Mouse (Mus musculus): ENCODE measurements at regions not wholly inside any gene's neighbourhood (a gene's known extent, or its start where the extent isn't known, plus 50 kb on each side); places are given as distances from the start of the nearest gene placed in this dataset.

DNA sequence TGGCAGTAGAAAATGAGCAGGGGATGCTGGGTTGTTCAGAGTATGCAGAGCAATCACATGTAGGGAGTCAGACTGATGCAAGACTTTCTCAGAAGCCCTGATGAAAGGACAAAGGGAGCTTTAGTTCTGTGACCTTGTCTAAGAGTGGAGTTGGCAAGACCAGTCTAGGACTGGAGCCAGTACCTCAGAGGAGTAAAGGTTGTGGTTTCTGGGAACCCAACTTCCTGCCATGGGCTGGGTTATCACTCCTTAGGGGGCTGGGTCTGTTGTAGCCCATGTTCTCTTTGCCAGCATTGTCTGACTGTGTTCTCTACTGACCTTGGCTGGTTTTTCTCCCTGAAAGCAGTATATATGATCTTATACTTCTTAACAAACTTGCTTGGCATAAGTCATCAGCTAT, 453.1 kb upstream of the Cwc22 start:
- in situ Hi-C loops (cut with MboI; ENCODE audit: low sequenced_read_pairs in 2 of 2, unreplicated experiment in 2 of 2) = no loop called here

DNA sequence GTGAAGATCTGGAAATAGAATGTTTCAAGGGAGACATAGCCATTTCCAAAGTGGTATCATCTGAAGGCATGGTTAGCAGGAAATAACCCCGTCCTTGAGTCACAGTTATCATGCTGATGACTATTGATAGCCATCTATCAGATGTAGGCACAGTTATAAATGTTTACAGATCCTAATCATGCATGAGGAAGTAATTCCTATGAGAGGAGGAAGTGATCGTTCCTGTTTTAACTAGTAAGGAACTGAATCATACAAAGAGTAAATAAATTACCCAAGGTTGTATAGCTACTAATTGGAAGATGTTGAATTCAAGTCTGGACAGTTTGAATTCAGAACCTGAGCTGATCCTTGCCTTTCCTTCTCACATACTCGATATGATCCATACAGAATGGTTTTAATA, 450.7 kb upstream of the Cwc22 start:
- H3K9ac ChIP-seq (ENCODE audit: insufficient read depth, low read depth, low read length, poor library complexity, severe bottlenecking) = no peak overlapping the region
- no peak overlapping the region for H3K4me3 ChIP-seq (ENCODE audit: insufficient read depth in 1 of 2, low read depth in 1 of 2, low read length in 2 of 2, poor library complexity in 1 of 2, severe bottlenecking in 1 of 2)
- H3K9me3 ChIP-seq (ENCODE audit: control insufficient read depth, insufficient read depth, low read depth, low read length) = no peaks in the 10 kb centered on the region
- in situ Hi-C loops (cut with MboI; ENCODE audit: low sequenced_read_pairs in 2 of 2, unreplicated experiment in 2 of 2) = no loop called here
- TF ChIP-seq ZNF384 (IDR thresholded peaks at IDR 0.05; ENCODE audit: low read depth, low read length) (no peak), CHD2 (IDR thresholded peaks at IDR 0.05; ENCODE audit: low read depth, low read length) (no peak), ZC3H11A (IDR thresholded peaks at IDR 0.05; ENCODE audit: borderline replicate concordance, low read depth, low read length) (no peak), HCFC1 (IDR thresholded peaks at IDR 0.05; ENCODE audit: borderline replicate concordance, insufficient read depth, low read length) (no peak), MAFK (IDR thresholded peaks at IDR 0.05; ENCODE audit: insufficient read depth, low read depth, low read length) (no peak)
- H3K27ac ChIP-seq (ENCODE audit: insufficient read depth, low read depth, low read length, poor library complexity, severe bottlenecking) = no peak overlapping the region
- no peaks in the 10 kb centered on the region for H3K4me1 ChIP-seq (ENCODE audit: control insufficient read depth in 2 of 2, insufficient read depth in 2 of 2, low read length in 2 of 2, poor library complexity in 1 of 2)
- H3K36me3 ChIP-seq (ENCODE audit: control insufficient read depth, insufficient read depth, low read length, poor library complexity, severe bottlenecking) = no peaks in the 10 kb centered on the region
- DNase-seq (ENCODE audit: low read depth, low spot score) = no peak

More for the DNA sequence above, 453.1 kb upstream of the Cwc22 start:
- Histone ChIP-seq H3K9ac (ENCODE audit: insufficient read depth, low read depth, low read length, poor library complexity, severe bottlenecking) (no peak overlapping the region), H3K9me3 (ENCODE audit: control insufficient read depth, insufficient read depth, low read depth, low read length) (no peaks in the 10 kb centered on the region), H3K27ac (ENCODE audit: insufficient read depth, low read depth, low read length, poor library complexity, severe bottlenecking) (no peak overlapping the region), H3K36me3 (ENCODE audit: control insufficient read depth, insufficient read depth, low read length, poor library complexity, severe bottlenecking) (no peaks in the 10 kb centered on the region), H3K4me3 (ENCODE audit: insufficient read depth in 1 of 2, low read depth in 1 of 2, low read length in 2 of 2, poor library complexity in 1 of 2, severe bottlenecking in 1 of 2) (no peak overlapping the region), H3K4me1 (ENCODE audit: control insufficient read depth in 2 of 2, insufficient read depth in 2 of 2, low read length in 2 of 2, poor library complexity in 1 of 2) (no peaks in the 10 kb centered on the region)
- TF ChIP-seq CHD2 (IDR thresholded peaks at IDR 0.05; ENCODE audit: low read depth, low read length) (no peak), ZC3H11A (IDR thresholded peaks at IDR 0.05; ENCODE audit: borderline replicate concordance, low read depth, low read length) (no peak), ZNF384 (IDR thresholded peaks at IDR 0.05; ENCODE audit: low read depth, low read length) (no peak), MAFK (IDR thresholded peaks at IDR 0.05; ENCODE audit: insufficient read depth, low read depth, low read length) (no peak), HCFC1 (IDR thresholded peaks at IDR 0.05; ENCODE audit: borderline replicate concordance, insufficient read depth, low read length) (no peak)
- no peak for DNase-seq (ENCODE audit: low read depth, low spot score)

DNA sequence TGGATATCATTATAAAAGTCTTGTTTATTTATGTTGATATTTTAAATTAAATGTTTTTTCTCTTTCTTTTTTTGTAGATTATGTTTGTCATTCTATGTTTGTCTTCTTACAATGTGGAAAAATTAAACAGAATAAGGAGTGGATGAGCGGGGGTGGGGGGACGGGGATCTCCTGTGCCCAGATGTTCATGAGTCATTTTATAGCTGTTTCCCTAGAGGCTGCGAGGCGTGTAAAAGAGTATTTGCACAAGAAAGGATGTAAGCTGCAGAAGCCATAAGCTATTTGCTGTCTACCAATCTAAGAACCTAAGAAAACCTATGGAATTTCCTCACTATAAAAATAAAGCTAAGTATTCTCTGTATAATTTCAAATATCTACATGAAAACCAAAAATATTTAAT, 446.9 kb upstream of the Cwc22 start:
- Histone ChIP-seq H3K4me1 (ENCODE audit: control insufficient read depth in 2 of 2, insufficient read depth in 2 of 2, low read length in 2 of 2, poor library complexity in 1 of 2) (no peaks in the 10 kb centered on the region), H3K9ac (ENCODE audit: insufficient read depth, low read depth, low read length, poor library complexity, severe bottlenecking) (no peak overlapping the region), H3K27ac (ENCODE audit: insufficient read depth, low read depth, low read length, poor library complexity, severe bottlenecking) (no peak overlapping the region), H3K4me3 (ENCODE audit: insufficient read depth in 1 of 2, low read depth in 1 of 2, low read length in 2 of 2, poor library complexity in 1 of 2, severe bottlenecking in 1 of 2) (no peak overlapping the region), H3K9me3 (ENCODE audit: control insufficient read depth, insufficient read depth, low read depth, low read length) (no peaks in the 10 kb centered on the region), H3K36me3 (ENCODE audit: control insufficient read depth, insufficient read depth, low read length, poor library complexity, severe bottlenecking) (no peaks in the 10 kb centered on the region)
- TF ChIP-seq HCFC1 (IDR thresholded peaks at IDR 0.05; ENCODE audit: borderline replicate concordance, insufficient read depth, low read length) = no peak
- TF ChIP-seq CHD2 (IDR thresholded peaks at IDR 0.05; ENCODE audit: low read depth, low read length) = no peak
- TF ChIP-seq ZC3H11A (IDR thresholded peaks at IDR 0.05; ENCODE audit: borderline replicate concordance, low read depth, low read length) = no peak
- no peak for TF ChIP-seq ZNF384 (IDR thresholded peaks at IDR 0.05; ENCODE audit: low read depth, low read length)
- TF ChIP-seq MAFK (IDR thresholded peaks at IDR 0.05; ENCODE audit: insufficient read depth, low read depth, low read length) = no peak
- in situ Hi-C loops (cut with MboI; ENCODE audit: low sequenced_read_pairs in 2 of 2, unreplicated experiment in 2 of 2) = no loop called here
- no peak for DNase-seq (ENCODE audit: low read depth, low spot score)

- H3K4me1 ChIP-seq (ENCODE audit: control insufficient read depth in 2 of 2, insufficient read depth in 2 of 2, low read length in 2 of 2, poor library complexity in 1 of 2) = no peaks in the 10 kb centered on the region
- no peak for DNase-seq (ENCODE audit: low read depth, low spot score)
- H3K4me3 ChIP-seq (ENCODE audit: insufficient read depth in 1 of 2, low read depth in 1 of 2, low read length in 2 of 2, poor library complexity in 1 of 2, severe bottlenecking in 1 of 2) = no peak overlapping the region
- H3K9ac ChIP-seq (ENCODE audit: insufficient read depth, low read depth, low read length, poor library complexity, severe bottlenecking) = no peak overlapping the region
- H3K27ac ChIP-seq (ENCODE audit: insufficient read depth, low read depth, low read length, poor library complexity, severe bottlenecking) = no peak overlapping the region
- TF ChIP-seq ZC3H11A (IDR thresholded peaks at IDR 0.05; ENCODE audit: borderline replicate concordance, low read depth, low read length) = no peak
- no peak for TF ChIP-seq HCFC1 (IDR thresholded peaks at IDR 0.05; ENCODE audit: borderline replicate concordance, insufficient read depth, low read length)
- no peak for TF ChIP-seq ZNF384 (IDR thresholded peaks at IDR 0.05; ENCODE audit: low read depth, low read length)
- TF ChIP-seq MAFK (IDR thresholded peaks at IDR 0.05; ENCODE audit: insufficient read depth, low read depth, low read length) = no peak
- TF ChIP-seq CHD2 (IDR thresholded peaks at IDR 0.05; ENCODE audit: low read depth, low read length) = no peak
- H3K36me3 ChIP-seq (ENCODE audit: control insufficient read depth, insufficient read depth, low read length, poor library complexity, severe bottlenecking) = no peaks in the 10 kb centered on the region
- H3K9me3 ChIP-seq (ENCODE audit: control insufficient read depth, insufficient read depth, low read depth, low read length) = no peaks in the 10 kb centered on the region
- in situ Hi-C loops (cut with MboI; ENCODE audit: low sequenced_read_pairs in 2 of 2, unreplicated experiment in 2 of 2) = no loop called here
Measured at GRCm38 (mm10) chr2:78392425-78392824, 446.2 kb upstream of the Cwc22 start.

GRCm38 (mm10) chr2:78388001-78388400, 441.8 kb upstream of the Cwc22 start:
- H3K9ac ChIP-seq (ENCODE audit: insufficient read depth, low read depth, low read length, poor library complexity, severe bottlenecking) = no peak overlapping the region
- no peak overlapping the region for H3K4me3 ChIP-seq (ENCODE audit: insufficient read depth in 1 of 2, low read depth in 1 of 2, low read length in 2 of 2, poor library complexity in 1 of 2, severe bottlenecking in 1 of 2)
- no peaks in the 10 kb centered on the region for H3K36me3 ChIP-seq (ENCODE audit: control insufficient read depth, insufficient read depth, low read length, poor library complexity, severe bottlenecking)
- DNase-seq (ENCODE audit: low read depth, low spot score) = no peak
- H3K27ac ChIP-seq (ENCODE audit: insufficient read depth, low read depth, low read length, poor library complexity, severe bottlenecking) = no peak overlapping the region
- H3K4me1 ChIP-seq (ENCODE audit: control insufficient read depth in 2 of 2, insufficient read depth in 2 of 2, low read length in 2 of 2, poor library complexity in 1 of 2) = no peaks in the 10 kb centered on the region
- TF ChIP-seq CHD2 (IDR thresholded peaks at IDR 0.05; ENCODE audit: low read depth, low read length) (no peak), MAFK (IDR thresholded peaks at IDR 0.05; ENCODE audit: insufficient read depth, low read depth, low read length) (no peak), ZC3H11A (IDR thresholded peaks at IDR 0.05; ENCODE audit: borderline replicate concordance, low read depth, low read length) (no peak), HCFC1 (IDR thresholded peaks at IDR 0.05; ENCODE audit: borderline replicate concordance, insufficient read depth, low read length) (no peak), ZNF384 (IDR thresholded peaks at IDR 0.05; ENCODE audit: low read depth, low read length) (no peak)
- H3K9me3 ChIP-seq (ENCODE audit: control insufficient read depth, insufficient read depth, low read depth, low read length) = no peaks in the 10 kb centered on the region
- in situ Hi-C loops (cut with MboI; ENCODE audit: low sequenced_read_pairs in 2 of 2, unreplicated experiment in 2 of 2) = no loop called here
